Mouse (Mus musculus): ENCODE measurements at regions not wholly inside any gene's neighbourhood (a gene's known extent, or its start where the extent isn't known, plus 50 kb on each side); places are given as distances from the start of the nearest gene placed in this dataset.

GRCm38 (mm10) chr13:48115890-48116289 is 145.1 kb upstream of the Id4 start:
- Histone ChIP-seq H3K4me3 (no peak overlapping the region), H3K9me3 (peaks cover 5% of the 10 kb centered on the region; the same call in 1 of the 2 replicates), H3K27ac (no peak overlapping the region), H3K4me1 (no peaks in the 10 kb centered on the region), H3K27me3 (ENCODE audit: poor library complexity, severe bottlenecking) (no peaks in the 10 kb centered on the region; the same call in 1 of the 2 replicates), H3K36me3 (replicated peaks) (no peaks in the 10 kb centered on the region)
- DNase-seq (ENCODE audit: extremely low spot score, low spot score): no peak
- 94% methylated on average over 7 of the region's 7 CpGs for WGBS

GRCm38 (mm10) chr13:48126582-48126981 is 134.4 kb upstream of the Id4 start:
- Histone ChIP-seq H3K27me3 (ENCODE audit: poor library complexity, severe bottlenecking) (no peaks in the 10 kb centered on the region), H3K9me3 (no peaks in the 10 kb centered on the region), H3K4me1 (peaks cover 46% of the 10 kb centered on the region), H3K27ac (peak overlapping the region; percentile 78), H3K36me3 (replicated peaks) (no peaks in the 10 kb centered on the region), H3K4me3 (no peak overlapping the region)
- WGBS: 74% methylated on average over 6 of the region's 6 CpGs
- DNase-seq (ENCODE audit: extremely low spot score, low spot score): no peak

GRCm38 (mm10) chr13:48130724-48131123 is 130.3 kb upstream of the Id4 start:
- Histone ChIP-seq H3K27me3 (ENCODE audit: poor library complexity, severe bottlenecking) (no peaks in the 10 kb centered on the region), H3K4me3 (peak overlapping the region; percentile 35), H3K36me3 (replicated peaks) (no peaks in the 10 kb centered on the region), H3K9me3 (no peaks in the 10 kb centered on the region), H3K4me1 (peaks cover 59% of the 10 kb centered on the region), H3K27ac (peak overlapping the region; percentile 85)
- WGBS: 1% methylated on average over 17 of the region's 17 CpGs
- peak; percentile 81 for DNase-seq (ENCODE audit: extremely low spot score, low spot score)

DNA sequence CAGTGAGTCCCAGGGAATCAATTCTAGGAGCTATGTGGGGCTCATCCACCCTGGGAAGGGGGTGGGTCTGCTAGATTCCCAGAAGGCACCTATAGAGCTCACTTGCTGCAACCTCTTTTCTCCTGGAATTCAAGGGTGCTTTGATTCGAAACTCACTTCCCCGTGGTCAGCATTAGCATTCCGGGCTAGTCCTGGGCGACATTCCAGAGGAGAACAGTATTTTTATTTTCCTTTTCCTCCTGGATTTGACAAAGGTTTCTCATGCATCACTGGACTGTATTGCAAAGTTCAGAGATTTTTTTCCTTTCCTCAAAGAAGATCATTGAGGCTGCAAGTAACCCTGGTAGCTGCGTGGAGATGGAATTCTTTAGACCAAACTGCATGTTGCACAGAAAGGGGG is 129.3 kb upstream of the Id4 start:
- H3K4me1 ChIP-seq: peaks cover 49% of the 10 kb centered on the region
- 22% methylated on average over 5 of the region's 5 CpGs for WGBS
- no peaks in the 10 kb centered on the region for H3K36me3 ChIP-seq (replicated peaks)
- H3K27me3 ChIP-seq (ENCODE audit: poor library complexity, severe bottlenecking): no peaks in the 10 kb centered on the region
- H3K9me3 ChIP-seq: no peaks in the 10 kb centered on the region
- no peak for DNase-seq (ENCODE audit: extremely low spot score, low spot score)
- no peak overlapping the region for H3K4me3 ChIP-seq
- H3K27ac ChIP-seq: peak overlapping the region; percentile 85

GRCm38 (mm10) chr13:48145976-48146375 is 115.1 kb upstream of the Id4 start:
- no peak for DNase-seq (ENCODE audit: extremely low spot score, low spot score)

DNA sequence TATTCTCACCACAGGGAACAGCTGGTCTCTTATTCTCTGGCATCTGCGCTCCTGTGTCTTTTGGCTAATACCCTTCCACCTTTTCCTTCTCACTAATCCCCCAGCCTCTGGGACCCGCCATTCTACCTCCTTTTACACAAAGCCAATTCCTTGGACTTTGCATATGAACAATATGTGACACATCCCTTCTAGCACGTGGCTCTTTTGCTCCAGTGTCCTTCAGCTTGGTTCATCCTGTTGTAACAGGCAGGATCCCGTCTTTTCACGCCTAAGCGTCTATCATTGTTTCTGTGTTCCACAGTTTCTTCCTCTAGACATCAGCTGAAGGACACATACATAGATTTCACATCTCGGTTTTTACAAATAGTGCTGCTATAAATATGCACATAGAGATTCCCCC is 114.0 kb upstream of the Id4 start:
- Histone ChIP-seq H3K36me3 (replicated peaks) (no peaks in the 10 kb centered on the region), H3K4me1 (0 out of 2 replicates have a peak, but pooled peaks cover 6% of the 10 kb centered on the region), H3K27me3 (ENCODE audit: poor library complexity, severe bottlenecking) (no peaks in the 10 kb centered on the region), H3K27ac (peak overlapping the region; percentile 40; the same call in 1 of the 2 replicates), H3K4me3 (no peak overlapping the region), H3K9me3 (peaks cover 5% of the 10 kb centered on the region; the same call in 1 of the 2 replicates)
- DNase-seq (ENCODE audit: extremely low spot score, low spot score): no peak
- WGBS: 82% methylated on average over 7 of the region's 7 CpGs

More at GRCm38 (mm10) chr13:48145976-48146375, 115.1 kb upstream of the Id4 start:
- Histone ChIP-seq H3K9me3 (no peaks in the 10 kb centered on the region), H3K27ac (peak overlapping the region; percentile 30; the same call in 1 of the 2 replicates), H3K4me1 (0 out of 2 replicates have a peak, but pooled peaks cover 6% of the 10 kb centered on the region), H3K27me3 (ENCODE audit: poor library complexity, severe bottlenecking) (no peaks in the 10 kb centered on the region), H3K36me3 (replicated peaks) (no peaks in the 10 kb centered on the region), H3K4me3 (no peak overlapping the region)
- 89% methylated on average over 5 of the region's 5 CpGs for WGBS

GRCm38 (mm10) chr13:48153248-48153647 is 107.8 kb upstream of the Id4 start:
- 53% methylated on average over 7 of the region's 7 CpGs for WGBS
- peak overlapping the region; percentile 88 for H3K27ac ChIP-seq
- DNase-seq (ENCODE audit: extremely low spot score, low spot score): peak; percentile 21
- no peaks in the 10 kb centered on the region for H3K36me3 ChIP-seq (replicated peaks)
- peaks cover 62% of the 10 kb centered on the region for H3K4me1 ChIP-seq
- H3K27me3 ChIP-seq (ENCODE audit: poor library complexity, severe bottlenecking): no peaks in the 10 kb centered on the region
- H3K9me3 ChIP-seq: peaks cover 5% of the 10 kb centered on the region; the same call in 1 of the 2 replicates
- no peak overlapping the region for H3K4me3 ChIP-seq

- no peak overlapping the region for H3K4me3 ChIP-seq
- H3K9me3 ChIP-seq: peaks cover 5% of the 10 kb centered on the region; the same call in 1 of the 2 replicates
- peaks cover 68% of the 10 kb centered on the region for H3K4me1 ChIP-seq
- H3K27ac ChIP-seq: peak overlapping the region; percentile 88
- WGBS: 29% methylated on average over 7 of the region's 7 CpGs
- H3K27me3 ChIP-seq (ENCODE audit: poor library complexity, severe bottlenecking): no peaks in the 10 kb centered on the region
- peak; percentile 33 for DNase-seq (ENCODE audit: extremely low spot score, low spot score)
- H3K36me3 ChIP-seq (replicated peaks): no peaks in the 10 kb centered on the region
Observed at GRCm38 (mm10) chr13:48153684-48154413, 107.2 kb upstream of the Id4 start.

DNA sequence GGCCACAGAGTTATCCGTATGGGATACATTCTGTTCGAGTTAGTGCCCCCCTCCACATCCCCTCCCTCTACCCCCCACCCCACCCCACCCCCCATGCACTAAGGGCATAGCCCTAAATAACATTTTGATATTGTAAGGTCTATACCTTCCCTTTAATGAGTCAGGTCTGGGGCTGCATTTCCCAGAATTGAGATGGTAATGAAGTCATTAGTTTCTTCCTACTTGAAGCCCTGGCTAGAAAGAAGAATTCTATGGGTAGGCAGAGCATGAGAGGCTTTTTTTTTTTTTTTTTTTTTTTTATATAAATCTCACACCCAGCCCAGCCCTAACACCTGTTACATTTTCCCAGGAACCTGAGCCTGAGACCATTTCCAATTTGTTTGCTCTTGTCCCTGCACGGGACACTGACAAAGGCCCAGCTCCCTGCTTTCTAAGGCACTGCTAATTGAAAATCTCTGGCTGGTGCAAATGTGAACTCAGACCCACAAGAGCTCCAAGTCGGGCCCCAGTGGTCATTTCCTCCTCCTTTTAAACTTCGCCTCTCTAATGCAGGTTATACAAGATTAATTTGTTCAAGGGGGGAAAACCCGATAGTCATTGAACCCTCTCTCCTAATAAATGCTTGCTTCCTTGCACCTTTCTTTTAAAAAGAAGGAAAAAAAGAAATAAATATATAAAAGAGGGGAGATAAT is 106.5 kb upstream of the Id4 start:
- Histone ChIP-seq H3K4me3 (peak overlapping the region; percentile 21; the same call in 1 of the 2 replicates), H3K4me1 (peaks cover 75% of the 10 kb centered on the region), H3K27me3 (ENCODE audit: poor library complexity, severe bottlenecking) (no peaks in the 10 kb centered on the region), H3K27ac (peak overlapping the region; percentile 88), H3K9me3 (peaks cover 5% of the 10 kb centered on the region; the same call in 1 of the 2 replicates), H3K36me3 (replicated peaks) (no peaks in the 10 kb centered on the region)
- DNase-seq (ENCODE audit: extremely low spot score, low spot score): peak; percentile 65
- WGBS: 18% methylated on average over 6 of the region's 6 CpGs

GRCm38 (mm10) chr13:48159020-48159910 is 101.8 kb upstream of the Id4 start:
- 18% methylated on average over 15 of the region's 15 CpGs for WGBS
- peaks cover 81% of the 10 kb centered on the region for H3K4me1 ChIP-seq

DNA sequence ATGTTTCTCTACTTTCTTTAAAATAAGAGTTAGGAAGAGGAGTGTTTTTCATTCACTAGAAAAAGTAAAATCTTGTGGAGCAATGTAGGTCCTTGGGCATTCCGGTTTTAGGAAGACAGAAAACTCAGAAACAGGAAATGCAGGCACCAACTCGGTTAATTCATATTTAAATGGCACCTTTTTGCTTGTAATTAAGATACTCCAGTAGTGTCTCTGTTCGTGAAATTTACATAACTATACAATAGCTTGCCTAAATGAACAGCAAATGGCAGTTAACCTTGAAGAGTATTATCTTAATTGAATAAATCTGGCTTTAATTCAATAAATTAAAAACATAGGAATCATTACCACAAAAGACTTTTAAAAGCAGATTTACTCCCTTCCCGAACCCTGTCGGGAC is 100.9 kb upstream of the Id4 start:
- 41% methylated on average over 5 of the region's 5 CpGs for WGBS
- no peaks in the 10 kb centered on the region for H3K27me3 ChIP-seq (ENCODE audit: poor library complexity, severe bottlenecking)
- peak overlapping the region; percentile 34; the same call in 1 of the 2 replicates for H3K4me3 ChIP-seq
- DNase-seq (ENCODE audit: extremely low spot score, low spot score): no peak
- H3K4me1 ChIP-seq: peaks cover 72% of the 10 kb centered on the region
- H3K27ac ChIP-seq: peak overlapping the region; percentile 88
- H3K9me3 ChIP-seq: no peaks in the 10 kb centered on the region
- no peaks in the 10 kb centered on the region for H3K36me3 ChIP-seq (replicated peaks)

More at GRCm38 (mm10) chr13:48159020-48159910, 101.8 kb upstream of the Id4 start:
- Histone ChIP-seq H3K36me3 (replicated peaks) (no peaks in the 10 kb centered on the region), H3K27ac (peak overlapping the region; percentile 88), H3K4me3 (peak overlapping the region; percentile 34), H3K27me3 (ENCODE audit: poor library complexity, severe bottlenecking) (no peaks in the 10 kb centered on the region), H3K9me3 (no peaks in the 10 kb centered on the region)
- DNase-seq (ENCODE audit: extremely low spot score, low spot score): peak; percentile 72

GRCm38 (mm10) chr13:48161339-48161738 is 99.7 kb upstream of the Id4 start:
- 40% methylated on average over 9 of the region's 9 CpGs for WGBS
- H3K4me1 ChIP-seq: peaks cover 60% of the 10 kb centered on the region
- H3K36me3 ChIP-seq (replicated peaks): no peaks in the 10 kb centered on the region
- no peaks in the 10 kb centered on the region for H3K27me3 ChIP-seq (ENCODE audit: poor library complexity, severe bottlenecking)
- H3K9me3 ChIP-seq: no peaks in the 10 kb centered on the region
- peak overlapping the region; percentile 88 for H3K27ac ChIP-seq
- peak; percentile 30 for DNase-seq (ENCODE audit: extremely low spot score, low spot score)
- H3K4me3 ChIP-seq: no peak overlapping the region
